Mouse (Mus musculus) ES-E14 (cell line): ENCODE results near the gene Inava. TPM values are rescaled to one million over a fixed set of nuclear protein-coding genes. Genes with fewer than 3 reads are reported as not detected.
A peak's percentile ranks its signal among the peaks of the same experiment; 100 is the strongest.

Experiments used
- DNase-seq: peaks from one replicate; pipeline ENCODE4 v3.0.0-alpha.2; 2013; ENCODE audit warnings: low read depth, low spot score
- H3K27ac ChIP-seq: 2 replicates; pipeline ENCODE4 v1.5.1; 2012; ENCODE audit warnings: low read depth, mild to moderate bottlenecking, low read length, moderate library complexity, mixed read lengths; ENCODE audit not compliant: poor library complexity, insufficient read depth, severe bottlenecking
- H3K36me3 ChIP-seq: 2 replicates; pipeline ENCODE4 v1.6.1; 2012; ENCODE audit warnings: mild to moderate bottlenecking, low read length, moderate library complexity, mixed read lengths; ENCODE audit not compliant: control insufficient read depth, poor library complexity, insufficient read depth, severe bottlenecking
- H3K4me1 ChIP-seq, 2 experiments: fragments of 150-350 bp in 1 of 2; sonication (generic) in 1 of 2; 2 replicates each; pipeline ENCODE4 v1.6.1; 2012; ENCODE audit warnings: low read length in 2 of 2, mild to moderate bottlenecking in 1 of 2, mixed read lengths in 1 of 2; ENCODE audit not compliant: control insufficient read depth in 2 of 2, insufficient read depth in 2 of 2, poor library complexity in 1 of 2
- H3K4me3 ChIP-seq, 2 experiments: fragments of 150-350 bp in 1 of 2; sonication (generic) in 1 of 2; 2 replicates each; pipeline ENCODE4 v1.5.1; 2012; ENCODE audit warnings: low read length in 2 of 2, low read depth in 1 of 2, mild to moderate bottlenecking in 1 of 2, mixed read lengths in 1 of 2; ENCODE audit not compliant: insufficient read depth in 1 of 2, poor library complexity in 1 of 2, severe bottlenecking in 1 of 2
- H3K9ac ChIP-seq: 2 replicates; pipeline ENCODE4 v1.6.1; 2012; ENCODE audit warnings: low read depth, mild to moderate bottlenecking, low read length, mixed read lengths; ENCODE audit not compliant: poor library complexity, insufficient read depth, severe bottlenecking
- H3K9me3 ChIP-seq: fragments of 150-350 bp; sonication (generic); 2 replicates; pipeline ENCODE4 v1.6.1; 2012; ENCODE audit warnings: low read depth, mild to moderate bottlenecking, low read length; ENCODE audit not compliant: control insufficient read depth, insufficient read depth
- CHD2 ChIP-seq: IDR thresholded peaks from 2 replicates; pipeline ENCODE4 v1.6.1; 2014; ENCODE audit warnings: mild to moderate bottlenecking, low read depth, low read length, inconsistent platforms
- HCFC1 ChIP-seq: IDR thresholded peaks from 2 replicates; pipeline ENCODE4 v1.6.1; 2012; ENCODE audit warnings: low read length, inconsistent platforms, borderline replicate concordance; ENCODE audit not compliant: insufficient read depth
- MAFK ChIP-seq: IDR thresholded peaks from 2 replicates; pipeline ENCODE4 v1.6.1; 2014; ENCODE audit warnings: mild to moderate bottlenecking, low read depth, low read length, inconsistent platforms; ENCODE audit not compliant: insufficient read depth
- ZC3H11A ChIP-seq: IDR thresholded peaks from 2 replicates; pipeline ENCODE4 v1.6.1; 2012; ENCODE audit warnings: low read depth, mild to moderate bottlenecking, inconsistent platforms, low read length, borderline replicate concordance
- ZNF384 ChIP-seq: IDR thresholded peaks from 2 replicates; pipeline ENCODE4 v1.6.1; 2012; ENCODE audit warnings: low read depth, low read length, inconsistent platforms
- in situ Hi-C, 2 experiments: fragments of 600-800 bp; cut with MboI; formaldehyde crosslinking; loops; one replicate each; pipeline ENCODE4 v1.15.1; 2025; ENCODE audit warnings: low sequenced_read_pairs in 2 of 2, inconsistent platforms in 1 of 2; ENCODE audit not compliant: unreplicated experiment in 2 of 2
- total RNA-seq: library from RNA; depleted of rRNA; stranded (reverse); fragments of 300-350 nt; gene quantifications from 2 replicates; pipeline ENCODE4 v1.2.3, GENCODE M21; 2012

The Inava gene
- total RNA-seq, 1 experiment = 8.5 TPM

- H3K36me3 ChIP-seq = no peaks in the 10 kb centered on the region
- DNase-seq = no peak
- H3K4me1 ChIP-seq = peaks cover 0 to 3% of the 10 kb centered on the region in 2 experiments; a peak in 2 of 4 replicates
- H3K9me3 ChIP-seq = no peaks in the 10 kb centered on the region
- in situ Hi-C loops = no loop called here
- TF ChIP-seq HCFC1 = no peak
- H3K27ac ChIP-seq = no peak within 1 kb of the TSS
- H3K9ac ChIP-seq = peak within 1 kb of the TSS; percentile 59
- peak within 1 kb of the TSS; percentile 68 to 74 for H3K4me3 ChIP-seq
Observed at GRCm38 (mm10) chr1:136260635-136261238, 26.7 kb upstream of the Inava start, which contains the start of gene Gpr25. Gpr25 (minus strand) TSS chr1:136260873.

GRCm38 (mm10) chr1:136259893-136260634 is 26.0 kb upstream of the Inava start:
- DNase-seq = peak; percentile 33

GRCm38 (mm10) chr1:136259543-136259892 is 25.5 kb upstream of the Inava start:
- peak overlapping the region; percentile 59; the same call in 1 of the 2 replicates for H3K9ac ChIP-seq
- H3K27ac ChIP-seq = no peak overlapping the region

More at GRCm38 (mm10) chr1:136259893-136260634, 26.0 kb upstream of the Inava start:
- H3K4me1 ChIP-seq = peaks cover 0 to 5% of the 10 kb centered on the region in 2 experiments; a peak in 2 of 4 replicates
- peak overlapping the region; percentile 59 for H3K9ac ChIP-seq
- no peaks in the 10 kb centered on the region for H3K36me3 ChIP-seq
- peak; percentile 75 for TF ChIP-seq MAFK
- no peak for TF ChIP-seq CHD2
- H3K4me3 ChIP-seq = peak overlapping the region; percentile 68 to 74
- in situ Hi-C loops = no loop called here
- H3K9me3 ChIP-seq = no peaks in the 10 kb centered on the region
- no peak overlapping the region for H3K27ac ChIP-seq

GRCm38 (mm10) chr1:136258495-136258894 is 24.4 kb upstream of the Inava start:
- TF ChIP-seq ZNF384 (no peak), CHD2 (no peak)
- no peak overlapping the region for H3K4me3 ChIP-seq
- H3K4me1 ChIP-seq = peaks cover 0 to 6% of the 10 kb centered on the region in 2 experiments; a peak in 2 of 4 replicates
- in situ Hi-C loops = no loop called here
- DNase-seq = no peak
- no peaks in the 10 kb centered on the region for H3K36me3 ChIP-seq
- H3K9me3 ChIP-seq = no peaks in the 10 kb centered on the region
- H3K9ac ChIP-seq = no peak overlapping the region
- no peak overlapping the region for H3K27ac ChIP-seq

More at GRCm38 (mm10) chr1:136259543-136259892, 25.5 kb upstream of the Inava start:
- in situ Hi-C loops = no loop called here
- no peaks in the 10 kb centered on the region for H3K36me3 ChIP-seq
- peak overlapping the region; percentile 68 to 74 for H3K4me3 ChIP-seq
- peaks cover 0 to 6% of the 10 kb centered on the region in 2 experiments; a peak in 2 of 4 replicates for H3K4me1 ChIP-seq
- DNase-seq = no peak
- TF ChIP-seq HCFC1 (no peak), ZC3H11A (no peak), CHD2 (no peak), MAFK (no peak), ZNF384 (no peak)
- no peaks in the 10 kb centered on the region for H3K9me3 ChIP-seq

- no peaks in the 10 kb centered on the region for H3K36me3 ChIP-seq
- no peak for DNase-seq
- H3K4me3 ChIP-seq = no peak overlapping the region
- no peaks in the 10 kb centered on the region for H3K9me3 ChIP-seq
- H3K27ac ChIP-seq = no peak overlapping the region
- peaks cover 0 to 4% of the 10 kb centered on the region in 2 experiments; a peak in 1 of 4 replicates for H3K4me1 ChIP-seq
- no peak overlapping the region for H3K9ac ChIP-seq
- TF ChIP-seq MAFK (no peak), ZC3H11A (no peak), ZNF384 (no peak), CHD2 (no peak), HCFC1 (no peak)
- in situ Hi-C loops = no loop called here
Observed at GRCm38 (mm10) chr1:136255657-136256056, 21.6 kb upstream of the Inava start.
